Mouse (Mus musculus): Measurements from ENCODE around the gene Usp9x.
A peak's percentile ranks its signal among the peaks of the same experiment; 100 is the strongest.

The Usp9x gene

DNA sequence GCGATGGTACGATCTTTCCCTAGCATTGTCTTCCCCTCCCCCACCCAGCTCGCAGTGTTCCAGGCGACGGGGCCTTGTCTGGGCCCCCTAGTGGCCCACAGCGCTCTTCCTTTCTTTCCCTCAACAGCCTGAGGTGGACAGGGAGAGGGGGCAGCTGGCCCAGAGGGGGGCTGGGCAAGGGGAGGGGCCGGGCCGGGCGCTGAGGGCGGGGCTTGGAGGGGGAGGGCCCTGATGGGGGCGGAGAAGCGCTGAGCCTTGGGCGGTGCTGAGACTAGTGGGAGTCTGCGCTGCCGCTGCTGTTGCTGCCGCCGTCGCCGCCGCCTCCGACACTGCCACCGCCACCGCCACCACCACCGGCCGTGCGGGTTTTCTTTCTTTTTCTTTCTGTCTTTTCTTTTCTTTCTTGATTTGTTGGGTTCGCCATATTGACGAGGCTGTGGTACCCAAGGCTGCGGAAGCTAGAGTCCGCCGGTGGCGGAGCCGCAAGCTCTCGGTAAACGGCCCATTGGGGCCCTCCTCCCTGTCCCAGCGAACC, at the start of gene Usp9x:
Gene Usp9x, plus strand, starts transcription at position 258 of the 535 bp plus-strand sequence.
- peak; percentile 84 for DNase-seq

DNA sequence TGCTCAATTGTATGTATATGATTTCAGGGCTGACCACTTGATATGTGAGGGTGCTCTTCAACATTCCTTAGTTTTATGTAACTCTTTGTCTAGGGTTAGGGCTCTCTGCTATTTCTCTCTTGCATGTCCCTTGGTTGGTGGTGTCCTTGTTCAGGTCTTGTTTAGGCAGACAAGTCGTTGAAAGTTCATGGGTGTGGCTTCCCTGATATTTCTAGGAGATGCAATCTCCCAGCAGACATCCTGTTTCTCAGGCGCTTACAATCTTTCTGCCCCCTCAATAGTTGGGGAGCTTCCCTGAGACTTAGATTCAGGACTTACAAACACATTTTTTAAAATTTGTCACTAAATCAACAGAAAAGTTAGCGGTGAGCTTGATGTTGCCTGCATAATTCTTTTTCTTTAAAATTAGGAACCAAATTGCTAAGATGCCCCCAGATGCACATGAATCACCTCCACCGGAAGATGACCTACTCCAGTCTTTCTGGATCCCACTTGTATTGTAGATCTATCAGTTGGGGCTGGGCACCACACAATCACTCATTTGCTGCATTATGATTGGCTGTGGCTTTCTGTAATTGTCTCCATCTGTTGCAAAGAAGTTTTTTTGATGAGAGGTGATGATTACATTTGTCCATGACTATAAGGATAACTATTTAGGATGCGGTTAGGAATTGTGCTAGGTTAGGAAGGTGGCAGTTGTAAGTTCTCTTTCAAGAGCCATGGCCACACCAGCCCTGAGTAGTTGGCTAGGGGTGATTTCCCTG, 48.6 kb upstream of the Usp9x start:
- no peak for DNase-seq

DNA sequence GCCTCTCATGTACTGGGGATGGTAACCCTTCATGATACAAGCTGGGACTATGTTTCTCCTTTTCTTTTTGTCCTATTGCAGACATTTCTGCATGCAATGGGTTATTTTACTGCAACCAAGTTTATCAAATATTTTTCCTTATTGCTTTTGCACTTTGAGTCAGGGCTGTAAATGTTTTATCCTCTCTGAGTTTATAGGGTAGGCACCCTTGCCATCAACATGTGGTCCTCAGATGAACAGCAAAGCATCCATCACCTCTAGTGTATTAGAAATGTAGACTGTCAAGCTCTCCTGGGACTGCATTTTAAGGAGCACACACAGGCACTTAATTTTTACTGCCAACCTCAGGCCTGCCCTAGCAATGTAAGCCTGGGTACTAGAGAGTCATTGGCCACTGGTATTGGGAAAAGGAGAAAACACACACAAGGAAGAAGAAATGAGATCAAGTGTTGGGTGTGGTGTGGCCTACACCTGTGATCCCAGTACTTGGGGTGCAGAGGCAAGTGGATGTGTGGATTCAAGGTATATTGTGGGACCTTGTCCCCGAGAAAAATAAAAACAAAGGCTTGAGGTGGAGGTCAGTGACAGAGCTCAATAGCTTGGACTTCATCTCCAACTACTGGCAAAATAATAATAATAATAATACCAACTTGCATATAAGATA, 46.6 kb upstream of the Usp9x start:
- no peak for DNase-seq

DNA sequence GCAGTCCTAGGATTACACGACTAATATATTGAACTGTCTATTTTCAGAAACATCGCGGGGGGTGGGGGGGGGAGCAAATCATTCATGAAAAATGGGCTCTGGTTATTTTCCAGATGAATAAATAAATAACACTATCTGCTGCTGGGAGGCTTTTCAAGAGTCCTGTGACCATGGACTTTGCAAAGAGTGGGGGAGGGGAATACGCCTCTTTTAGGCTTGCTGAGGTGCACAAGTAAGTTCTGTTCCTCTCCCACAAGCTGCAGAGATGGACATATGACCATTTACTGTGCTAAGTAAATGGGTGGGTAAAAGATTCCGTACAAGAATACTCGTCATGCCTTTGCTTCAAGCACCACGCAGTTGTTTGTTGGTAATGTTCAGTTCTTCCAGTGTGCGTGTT, 46.0 kb upstream of the Usp9x start:
- no peak for DNase-seq

DNA sequence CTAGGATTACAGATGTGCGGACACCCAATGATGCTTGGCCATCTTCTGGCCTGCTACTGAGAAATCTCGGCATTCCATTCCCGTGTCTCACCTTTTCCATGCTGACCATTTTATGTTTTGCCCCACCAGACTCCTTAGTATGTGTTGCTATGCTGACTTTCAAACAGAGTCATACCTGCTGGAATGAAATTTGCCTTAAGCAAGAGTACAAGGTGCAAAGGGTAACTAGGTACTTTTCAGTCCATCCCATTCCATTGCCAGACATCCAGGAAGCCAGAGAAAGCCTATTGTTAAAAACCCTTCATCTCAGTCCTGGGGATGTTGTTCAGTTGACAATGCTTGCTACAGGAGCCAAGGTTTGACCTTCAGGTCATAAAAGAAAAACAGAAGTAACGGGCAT, 43.1 kb upstream of the Usp9x start:
- DNase-seq, result no peak

DNA sequence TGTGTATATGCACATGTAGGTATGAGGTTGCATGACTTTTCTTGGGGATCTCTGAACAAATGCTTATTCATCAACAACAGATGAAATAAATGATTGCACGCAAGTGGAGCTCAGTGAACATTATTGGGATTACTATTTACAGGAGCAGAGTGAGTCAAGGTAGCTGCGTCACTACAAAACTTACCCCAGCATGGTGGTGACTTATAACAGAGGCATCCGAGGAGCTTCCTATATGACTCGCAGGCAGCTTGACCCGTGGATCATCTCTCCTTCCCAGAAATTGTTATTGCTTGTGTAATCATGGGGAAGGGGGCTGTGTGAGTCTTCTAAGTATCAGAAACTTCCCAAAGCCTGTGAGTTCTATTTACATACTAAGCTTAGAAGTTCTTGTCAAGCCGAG, 41.3 kb upstream of the Usp9x start:
- no peak for DNase-seq

DNA sequence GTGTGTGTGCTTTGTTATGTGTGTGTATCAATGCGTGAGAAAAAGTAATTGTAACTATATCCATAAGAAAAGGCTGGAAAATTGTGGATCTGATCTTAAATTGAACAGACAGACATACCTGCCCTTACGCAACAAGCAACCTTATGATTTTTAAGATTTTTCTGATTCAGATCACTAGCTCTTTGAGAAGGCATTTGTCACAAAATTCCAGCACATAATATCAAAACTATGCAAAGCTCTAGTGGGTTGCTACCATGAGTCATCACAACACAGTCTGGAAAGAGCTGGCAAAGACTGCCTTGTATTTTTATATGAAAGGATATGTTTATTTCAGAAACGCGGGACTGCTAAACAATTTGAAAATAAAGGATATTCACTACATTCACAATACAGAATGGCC, 34.2 kb upstream of the Usp9x start:
- no peak for DNase-seq

DNA sequence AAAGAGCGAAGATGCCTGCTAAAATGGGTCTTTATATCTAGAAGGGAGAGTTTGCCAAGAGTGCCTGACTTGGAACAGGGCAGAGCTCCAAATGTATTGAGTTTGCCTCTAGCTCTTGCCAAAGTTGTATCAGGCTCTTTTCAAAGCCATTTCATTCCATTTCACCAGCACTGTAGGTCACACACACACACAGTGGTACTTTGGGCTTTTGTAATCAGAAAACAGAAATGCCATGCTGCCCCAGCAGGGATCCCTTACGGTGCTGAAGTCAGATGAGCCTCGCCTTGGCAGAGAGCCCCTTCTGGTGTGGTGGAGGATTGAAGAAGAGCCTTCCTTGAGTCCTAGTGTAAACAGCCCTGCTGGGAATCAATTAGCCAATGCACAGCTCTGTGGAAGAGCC, 32.1 kb upstream of the Usp9x start:
- DNase-seq, result peak; percentile 9

DNA sequence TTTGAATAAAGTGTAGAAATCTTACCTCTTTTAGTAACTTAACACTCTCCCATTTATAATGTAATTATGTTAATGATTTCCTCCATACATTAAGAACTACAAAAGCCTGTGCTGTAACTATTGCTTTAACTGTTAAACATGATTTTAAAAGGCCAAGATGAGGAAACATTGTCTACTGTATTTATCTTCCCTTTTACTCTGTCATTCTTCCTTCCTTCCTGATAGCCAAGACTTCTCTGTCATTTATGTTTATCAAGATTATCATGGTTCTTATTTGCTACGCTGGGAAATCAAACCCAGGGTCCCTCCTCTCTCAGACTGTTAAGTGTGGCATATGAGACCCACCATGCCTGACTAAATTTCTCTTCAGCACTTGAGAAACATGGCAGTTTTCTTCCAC, 30.9 kb upstream of the Usp9x start:
- DNase-seq, result no peak

DNA sequence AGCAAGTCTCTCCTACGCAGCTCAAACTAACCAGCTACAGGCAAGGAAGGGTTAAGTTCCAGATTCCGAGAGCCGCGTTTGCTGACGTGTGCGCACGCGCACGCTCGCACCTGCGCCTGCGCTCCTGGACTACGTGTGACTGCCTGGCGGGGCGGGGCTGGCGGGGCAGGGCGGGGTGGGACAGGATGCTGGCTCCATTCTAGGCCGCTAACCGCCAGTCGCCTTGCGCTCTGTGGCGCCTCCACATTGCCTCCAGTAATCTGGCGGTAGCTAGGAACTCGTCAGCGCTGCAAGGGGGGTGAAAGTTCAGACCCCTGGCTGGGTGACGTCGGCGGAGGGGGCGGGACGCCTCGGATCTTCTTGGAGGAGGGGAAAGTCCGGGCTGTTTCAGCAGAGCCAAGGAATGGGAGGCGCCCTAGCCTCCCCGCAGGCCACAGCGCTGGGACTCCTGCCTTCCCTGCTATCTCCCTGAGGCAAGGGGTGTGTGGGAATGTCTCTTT, 29.6 kb upstream of the Usp9x start:
- peak; percentile 77 for DNase-seq

DNA sequence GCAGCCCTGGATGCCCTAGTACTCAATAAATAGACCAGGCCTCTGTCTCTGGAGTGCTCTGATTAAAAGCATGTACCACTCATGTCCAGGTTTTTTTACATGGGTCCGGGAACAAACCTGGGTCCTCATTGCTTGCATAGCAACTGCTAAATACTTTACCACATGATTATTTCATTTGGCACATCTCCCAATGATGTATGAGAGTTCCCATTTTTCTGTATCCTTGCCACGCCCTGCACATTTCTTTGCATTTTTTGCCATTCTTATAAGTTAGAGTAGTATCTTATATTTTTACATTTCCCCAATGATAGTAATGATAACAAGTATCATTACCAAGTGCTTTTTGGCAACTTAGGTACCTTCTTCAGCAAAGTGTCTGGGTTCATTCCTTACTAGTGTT, 27.5 kb upstream of the Usp9x start:
- no peak for DNase-seq

DNA sequence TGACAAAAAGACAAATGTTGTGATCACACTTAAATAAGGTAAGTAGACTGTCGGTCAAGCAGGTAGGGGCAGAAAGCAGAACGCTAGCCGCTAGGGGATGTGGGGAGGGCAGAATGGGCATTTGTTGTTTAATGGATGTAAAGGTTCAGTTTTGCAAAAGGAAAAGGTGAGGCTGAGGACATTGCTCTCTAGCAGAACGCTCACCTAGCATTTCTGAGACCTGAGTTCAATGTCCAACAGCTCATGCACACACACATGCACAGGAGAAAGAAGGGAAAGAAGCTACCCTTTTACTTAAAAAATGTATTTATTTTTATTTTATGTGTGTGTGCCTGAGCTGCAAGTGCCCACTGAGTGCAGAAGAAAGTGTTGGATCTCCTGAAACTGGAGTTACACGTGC, 26.6 kb upstream of the Usp9x start:
- no peak for DNase-seq

DNA sequence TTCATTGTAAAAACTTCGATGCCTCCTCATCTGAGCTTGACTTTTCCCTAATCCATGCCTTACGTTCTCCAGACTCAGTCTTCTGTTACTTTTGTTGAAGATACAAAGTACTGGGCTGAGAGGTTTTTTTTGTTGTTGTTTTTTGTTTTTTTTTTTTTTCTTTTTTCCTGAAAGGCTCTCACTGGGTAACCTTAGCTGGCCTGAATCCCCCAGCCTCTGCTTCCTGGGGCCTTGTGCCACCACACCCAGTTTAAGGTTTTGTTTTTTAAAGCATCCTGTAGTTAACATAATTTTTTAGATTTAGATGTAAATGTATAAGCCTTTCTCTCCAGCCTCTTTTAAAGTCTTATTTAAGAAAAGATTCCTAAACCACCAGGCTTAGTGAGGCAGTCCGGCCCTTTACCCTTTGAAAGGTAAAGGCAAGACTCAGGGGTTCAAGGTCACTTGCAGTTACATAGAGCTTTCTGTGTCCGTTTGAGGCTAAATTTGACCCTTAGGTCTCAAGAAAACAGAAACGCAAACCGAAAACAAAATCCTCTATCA, 24.3 kb upstream of the Usp9x start:
- no peak for DNase-seq

DNA sequence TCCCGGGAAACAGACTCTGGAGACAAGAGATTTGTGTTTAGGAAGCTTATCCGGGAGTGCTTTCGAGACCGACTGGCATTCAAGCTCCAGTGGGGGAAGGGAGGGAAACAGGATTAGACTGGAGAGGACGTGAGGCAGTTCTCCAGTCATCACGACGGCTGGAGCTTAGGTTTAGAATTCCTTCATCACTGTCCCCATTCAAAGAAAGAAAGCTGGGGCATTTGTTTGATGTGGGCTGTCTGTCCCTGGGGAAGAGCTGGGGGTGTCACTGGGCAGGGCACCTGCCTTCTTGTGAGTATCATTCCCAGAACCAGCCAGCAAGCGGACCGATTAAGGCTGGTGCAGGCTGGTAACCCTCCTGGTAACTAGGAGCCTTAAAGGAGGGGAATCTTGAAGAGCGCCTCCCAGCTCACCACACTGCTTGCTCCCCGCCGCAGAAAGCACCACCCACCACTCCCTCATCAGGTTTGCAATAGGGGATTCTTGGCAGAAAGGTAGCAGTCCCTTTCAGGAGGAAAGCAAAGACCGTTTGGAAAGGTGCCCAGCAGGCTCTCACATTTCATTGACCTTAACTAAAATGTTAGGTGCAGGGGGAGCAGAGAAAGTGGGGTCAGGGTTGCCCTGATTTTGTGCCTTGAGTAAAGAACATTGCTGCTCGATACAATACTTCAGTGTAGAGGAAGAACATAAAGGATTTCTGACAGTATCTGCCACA, 23.5 kb upstream of the Usp9x start:
- DNase-seq, result peak; percentile 11

DNA sequence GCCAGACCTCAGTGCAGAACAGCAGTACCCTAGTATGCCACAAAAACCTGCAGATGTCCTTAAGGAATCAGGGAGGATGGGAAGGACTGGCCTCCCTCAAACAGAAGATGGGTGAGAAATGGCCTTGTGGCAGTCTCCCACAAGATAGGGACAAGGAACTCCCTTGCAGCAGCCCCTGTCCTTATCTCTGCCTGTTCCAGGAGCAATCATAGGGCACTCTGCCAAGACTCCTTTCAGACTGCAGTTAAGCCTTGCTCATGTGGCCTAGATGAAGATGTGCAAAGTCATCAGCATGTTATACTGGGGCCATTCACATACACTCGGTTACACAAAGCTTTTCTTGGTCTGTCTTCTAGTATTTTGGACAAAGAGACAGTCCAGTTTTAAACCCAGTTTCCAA, 16.7 kb upstream of the Usp9x start:
- DNase-seq, result no peak

DNA sequence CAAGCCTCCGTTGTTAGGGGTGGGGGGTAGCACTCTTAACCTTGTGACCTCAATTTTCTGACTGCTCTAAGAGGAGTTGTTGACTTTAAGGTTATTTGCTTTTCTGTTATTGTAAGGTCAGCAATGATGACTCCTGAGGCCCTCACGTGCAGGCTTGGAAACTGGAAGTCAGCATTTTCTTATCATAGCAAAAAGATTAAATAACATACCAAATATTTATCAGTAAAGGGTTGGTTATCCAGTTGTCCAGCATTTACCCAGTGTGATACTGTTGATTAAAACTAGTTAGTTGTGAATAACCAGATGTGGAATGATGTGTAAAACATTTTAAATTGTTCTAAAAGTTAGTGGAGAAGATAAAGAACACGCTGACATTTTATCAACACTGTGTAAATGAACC, 9.3 kb upstream of the Usp9x start:
- DNase-seq, result no peak

DNA sequence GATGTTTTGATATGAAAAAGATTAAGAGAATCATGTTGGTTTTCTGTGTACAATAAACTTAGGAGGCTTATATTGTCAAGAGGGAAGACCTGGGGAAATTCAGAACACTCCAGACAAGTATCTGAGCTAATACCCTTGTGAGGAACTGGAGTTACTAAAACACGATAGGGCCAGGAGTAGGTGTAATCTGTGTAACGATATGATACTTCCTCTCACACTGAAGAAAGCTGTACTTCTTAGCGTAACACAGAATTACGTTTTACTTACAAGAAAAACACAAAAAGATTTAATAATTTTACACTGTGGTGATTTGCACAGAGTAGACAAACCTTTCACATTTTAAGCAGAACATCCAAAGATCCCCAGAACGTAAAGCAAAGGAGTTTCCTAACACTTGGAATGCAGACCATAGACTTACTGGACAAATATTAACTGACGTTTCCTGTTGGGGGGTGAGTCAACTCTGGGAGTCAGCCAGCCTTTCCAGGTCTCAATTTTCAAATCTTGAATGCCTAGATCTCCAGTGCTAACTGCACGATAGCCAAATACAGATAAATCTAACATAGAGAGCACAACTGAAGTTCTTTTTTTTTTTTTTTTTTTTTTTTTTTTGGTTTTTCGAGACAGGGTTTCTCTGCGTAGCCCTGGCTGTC, 6.9 kb upstream of the Usp9x start:
- no peak for DNase-seq

DNA sequence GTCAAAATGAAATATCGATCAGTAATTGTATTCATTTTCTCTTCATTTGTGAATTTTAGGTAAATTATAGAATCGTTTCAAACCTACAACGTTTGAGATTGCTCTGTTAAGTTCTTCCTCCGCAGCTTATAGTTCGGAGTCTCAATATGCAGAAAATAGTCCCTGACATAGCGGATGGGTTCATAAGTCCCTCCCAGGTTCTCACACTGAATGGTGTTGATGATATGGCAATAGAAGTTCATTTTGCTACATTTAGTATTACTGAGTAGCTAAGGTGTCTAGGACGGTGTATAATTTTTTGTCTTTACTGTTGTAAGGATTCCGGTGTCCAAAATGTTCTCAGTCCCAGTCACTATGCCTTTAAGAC, 1.1 kb upstream of the Usp9x start:
- DNase-seq, result no peak

DNA sequence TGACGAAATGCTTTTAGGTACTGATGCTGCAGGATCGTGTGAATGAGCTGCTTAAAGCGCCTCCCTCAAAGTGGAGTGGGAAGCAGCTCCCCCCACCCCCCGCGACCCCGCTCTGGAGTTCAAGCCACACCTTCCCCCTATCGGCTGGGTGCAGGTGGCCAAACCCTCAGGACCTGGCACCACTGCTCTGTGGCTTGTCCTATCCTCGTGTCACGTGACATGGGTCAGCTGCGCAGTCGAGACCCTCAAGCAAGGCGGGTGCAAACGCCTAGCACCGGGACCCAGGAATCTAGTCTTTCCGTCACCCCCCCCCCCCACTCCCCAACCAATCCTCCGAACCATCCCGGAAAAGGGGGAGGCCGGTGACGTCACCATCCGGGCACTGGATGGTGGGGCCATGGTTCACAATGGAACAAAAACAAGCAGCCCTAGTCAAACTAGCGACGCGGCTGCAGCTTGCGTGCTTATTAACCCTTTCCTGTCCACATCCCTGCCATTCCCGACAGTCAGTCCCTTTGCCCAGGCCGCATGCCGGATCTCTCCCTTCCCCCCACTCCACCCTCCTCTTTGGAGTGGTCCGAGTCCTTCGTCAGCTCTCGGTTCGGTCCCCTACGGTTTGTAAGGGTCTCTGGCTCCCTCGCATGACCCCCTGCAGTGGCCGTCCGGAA, 591 bp upstream of the Usp9x start:
- DNase-seq, result peak; percentile 93

DNA sequence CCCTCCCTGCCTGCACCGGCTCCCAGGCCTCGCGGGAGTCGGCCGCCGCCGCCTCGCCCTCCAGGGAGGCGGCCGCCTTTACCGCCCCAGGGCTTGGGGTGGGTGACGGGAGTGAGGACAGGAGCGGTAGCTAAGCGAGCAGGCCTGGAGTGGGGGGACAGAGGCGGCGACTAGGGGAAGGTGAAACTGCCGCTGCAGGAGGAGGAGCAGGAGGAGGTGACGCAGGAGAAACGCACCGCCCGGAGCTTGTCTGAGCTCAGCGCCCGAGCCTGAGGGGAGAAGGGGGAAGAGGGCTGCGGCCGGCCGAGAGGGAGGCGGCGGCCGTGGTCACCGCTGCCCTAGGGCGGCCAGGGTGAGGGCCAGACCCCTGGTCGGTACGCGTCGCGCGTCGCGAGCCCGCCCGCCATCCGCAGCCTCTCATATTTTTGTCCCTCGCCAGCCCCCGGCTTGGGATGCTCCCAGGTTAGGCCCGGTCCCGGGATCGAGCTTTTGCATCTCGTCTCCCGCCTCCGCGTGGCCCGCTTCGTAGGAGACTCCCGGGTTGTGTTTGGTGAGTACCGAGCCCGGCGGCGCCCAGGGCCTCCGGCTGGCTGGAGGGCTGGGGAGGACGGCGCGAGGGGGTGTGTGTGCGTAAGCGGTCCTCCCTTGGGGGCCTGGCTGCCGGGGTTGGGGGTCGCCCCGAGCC, 620 bp downstream of the Usp9x start:
- peak; percentile 50 for DNase-seq

DNA sequence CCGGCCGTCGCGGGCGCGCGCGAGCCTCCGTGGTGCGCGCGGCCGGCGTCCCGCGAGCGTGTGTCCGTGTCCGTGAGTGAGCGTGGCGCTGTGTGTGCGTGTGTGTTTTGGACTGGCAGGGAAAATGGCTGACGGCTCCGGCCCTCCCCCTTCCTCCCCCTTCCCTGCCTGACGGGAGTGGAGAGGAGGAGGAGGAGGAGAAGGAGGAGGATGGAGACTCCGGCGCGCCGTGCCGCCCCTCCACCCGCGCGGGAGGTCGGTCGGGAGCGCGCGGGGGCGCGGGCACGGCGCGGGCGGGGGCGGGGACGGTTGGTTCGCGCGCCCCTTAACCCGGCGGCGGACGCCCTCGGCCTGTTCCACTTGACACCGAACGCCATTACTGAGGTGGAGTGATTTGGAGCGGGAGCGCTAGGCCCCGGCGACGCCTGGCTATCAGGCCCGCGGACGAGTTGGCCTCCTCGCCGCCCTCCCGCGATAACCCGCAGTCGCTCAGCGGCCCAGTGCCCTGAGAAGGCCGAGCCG, 1.2 kb downstream of the Usp9x start:
- DNase-seq, result peak; percentile 70

All from right cerebral cortex, postnatal 14 days (tissue).